Mouse (Mus musculus) fat pad, adult 2 months (tissue): ENCODE results near the gene Gm3629.
"Not testable (repeated sequence)": the region's sequence is repeated elsewhere in the genome, so short reads cannot be mapped to it uniquely, and the experiment has no call there.

Experiments
- DNase-seq: peaks from one replicate; pipeline ENCODE4 v3.0.0-alpha.2; 2011; ENCODE audit warnings: low read depth, low spot score; ENCODE audit errors: extremely low read depth

Gm3629 gene

GRCm38 (mm10) chr14:6590513-6590912, at the start of gene Gm3629:
TSS of gene Gm3629 (minus strand) at chr14:6590613.
- not testable (repeated sequence) for DNase-seq

- DNase-seq = not testable (repeated sequence)
Measured at GRCm38 (mm10) chr14:6622318-6622717, 31.9 kb upstream of the Gm3629 start, which contains the start of gene Gm3460. TSS of gene Gm3460 (minus strand) at chr14:6622418.

- DNase-seq = not testable (repeated sequence)
Measured at GRCm38 (mm10) chr14:6606436-6606835, 16.0 kb upstream of the Gm3629 start.

GRCm38 (mm10) chr14:6605004-6605403, 14.6 kb upstream of the Gm3629 start:
- DNase-seq = not testable (repeated sequence)

GRCm38 (mm10) chr14:6604551-6604950, 14.1 kb upstream of the Gm3629 start:
- DNase-seq = not testable (repeated sequence)

GRCm38 (mm10) chr14:6537190-6537589, 53.2 kb downstream of the Gm3629 start, which contains the start of gene Gm8356:
TSS of gene Gm8356 (minus strand) at chr14:6537290.
- not testable (repeated sequence) for DNase-seq
